Mouse (Mus musculus) cerebellum, postnatal 10 days (tissue): ENCODE measurements around the gene Vmn1r176.
"Not testable (repeated sequence)": the region's sequence is repeated elsewhere in the genome, so short reads cannot be mapped to it uniquely, and the experiment has no call there.

Source experiments
- DNase-seq, 2 experiments: peaks; one replicate each; pipeline ENCODE4 v3.0.0; 2021; ENCODE audit warnings: mixed read lengths in 2 of 2

Gene Vmn1r176

GRCm38 (mm10) chr7:23837272-23837671 lies at the start of gene Vmn1r176:
Vmn1r176 (minus strand) TSS chr7:23837372.
- not testable (repeated sequence) for DNase-seq

GRCm38 (mm10) chr7:23876918-23877317 lies 39.7 kb upstream of the Vmn1r176 start:
- not testable (repeated sequence) for DNase-seq

GRCm38 (mm10) chr7:23866349-23866748 lies 29.2 kb upstream of the Vmn1r176 start, which contains the start of gene Vmn1r177:
Vmn1r177 (minus strand) TSS chr7:23866449.
- not testable (repeated sequence) for DNase-seq

- not testable (repeated sequence) for DNase-seq
Observed at GRCm38 (mm10) chr7:23810543-23810942, 26.6 kb downstream of the Vmn1r176 start, which contains the start of gene Vmn1r175. Vmn1r175 (minus strand) TSS chr7:23810643.

GRCm38 (mm10) chr7:23784526-23784925 lies 52.6 kb downstream of the Vmn1r176 start:
- peak; percentile 0 for DNase-seq
